Mouse (Mus musculus) heart, postnatal 0 days (tissue): ENCODE measurements around the gene Birc3.

Experiments used
- CTCF ChIP-seq: IDR thresholded peaks from 2 replicates; pipeline ENCODE4 v1.5.1; 2016; ENCODE audit warnings: antibody characterized with exemption, control low read depth, low read depth
- EP300 ChIP-seq: IDR thresholded peaks from 2 replicates; pipeline ENCODE4 v1.6.1; 2016; ENCODE audit warnings: antibody characterized with exemption, low read depth

DNA sequence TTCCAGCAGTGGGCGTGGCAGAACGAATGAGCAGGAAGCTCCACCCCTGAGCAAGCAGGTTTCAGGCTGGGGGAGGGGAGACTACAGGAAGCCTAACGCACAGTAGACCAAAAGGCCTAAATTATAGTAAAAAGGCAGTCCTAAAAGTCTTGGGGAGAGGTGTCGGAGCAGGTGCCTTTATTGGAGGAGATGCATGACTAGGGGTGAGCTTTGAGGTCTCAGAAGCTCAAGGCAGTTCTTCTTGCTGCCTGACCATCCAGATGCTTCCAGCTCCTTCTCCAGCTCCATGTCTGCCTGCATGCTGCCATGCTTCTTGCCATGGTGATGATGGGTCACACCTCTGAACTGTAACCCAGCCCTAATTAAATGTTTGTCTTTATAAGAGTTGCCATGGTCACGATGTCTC is 67.9 kb downstream of the Birc3 start:
- no peak for TF ChIP-seq EP300
- no peak for TF ChIP-seq CTCF
